Mouse (Mus musculus) E14TG2a.4 (cell line): ENCODE data around the gene Ly6g5b.

Experiments
- CTCF ChIP-seq: conservative IDR thresholded peaks from 2 replicates; pipeline ENCODE4 v1.5.1; 2014; ENCODE audit warnings: low read length
- POU5F1 ChIP-seq: IDR thresholded peaks from 2 replicates; pipeline ENCODE4 v1.6.1; 2014; ENCODE audit warnings: low read length, borderline replicate concordance

GRCm38 (mm10) chr17:35111774-35112173, 3.5 kb downstream of the Ly6g5b start:
- TF ChIP-seq CTCF (no peak), POU5F1 (no peak)
